Mouse (Mus musculus): Measurements from ENCODE around the gene Ankra2. TPM values are rescaled to one million over a fixed set of nuclear protein-coding genes. Genes with fewer than 3 reads are reported as not detected.

Ankra2 gene
- polyA plus RNA-seq (2017; shearing (Covaris generic)), result 27.4 TPM

GRCm38 (mm10) chr13:98262636-98263457 is at the start of gene Ankra2, which contains the start of gene Utp15:
Gene Ankra2, plus strand, starts transcription at chr13:98263074.
Gene Utp15, minus strand, starts transcription at chr13:98263041.

DNA sequence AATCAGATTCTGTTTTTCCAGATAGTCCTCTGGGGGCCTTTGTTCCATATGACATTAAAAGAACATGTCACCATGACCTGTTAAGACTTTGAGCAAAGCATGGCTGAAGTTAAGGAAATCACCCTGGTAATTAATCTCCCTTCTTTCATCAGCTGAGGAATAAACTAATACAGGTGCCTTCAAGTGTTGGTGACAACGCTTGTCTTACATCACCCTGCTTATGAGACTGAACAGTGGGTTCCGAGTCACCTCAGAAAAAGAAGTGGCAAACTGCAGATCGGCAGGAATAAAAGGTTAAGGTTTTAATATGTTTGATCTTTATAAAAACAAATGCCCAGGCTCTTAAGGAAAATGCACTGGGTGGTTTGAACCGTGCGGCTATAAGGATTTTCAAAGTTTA is 16.8 kb downstream of the Ankra2 start, which contains the start of gene Gm21976:
Gm21976 (plus strand) TSS at position 202 of the 400 bp plus-strand sequence.

GRCm38 (mm10) chr13:98316480-98317245 is 53.8 kb downstream of the Ankra2 start, which contains the start of gene Btf3:
Gene Btf3, minus strand, starts transcription at chr13:98317006.

Other genes with a start within 250 kb of the Ankra2 start
- gene Arhgef28, start 56.6 kb upstream of the Ankra2 start, polyA plus RNA-seq (2017; shearing (Covaris generic)), result not detected
- 31.6 TPM for gene Utp15, start within 50 bp of the Ankra2 start, polyA plus RNA-seq (2017; shearing (Covaris generic))
- gene Gm21976, start 16.8 kb downstream of the Ankra2 start, polyA plus RNA-seq (2017; shearing (Covaris generic)), result not detected
- 605 TPM for gene Btf3, start 53.9 kb downstream of the Ankra2 start, polyA plus RNA-seq (2017; shearing (Covaris generic))
- 0.07 TPM for gene Foxd1, start 91.2 kb downstream of the Ankra2 start, polyA plus RNA-seq (2017; shearing (Covaris generic))
- gene Gm10320, start 228.9 kb downstream of the Ankra2 start, polyA plus RNA-seq (2017; shearing (Covaris generic)), result 0.82 TPM